Mouse (Mus musculus) granulocyte monocyte progenitor cell, adult 5-6 weeks (primary cell): ENCODE results near the gene Helz. TPM values are rescaled to one million over a fixed set of nuclear protein-coding genes. Genes with fewer than 3 reads are reported as not detected.
"Not testable (repeated sequence)": the region's sequence is repeated elsewhere in the genome, so short reads cannot be mapped to it uniquely, and the experiment has no call there.

ENCODE experiments used
- ATAC-seq: replicated peaks from 2 replicates; pipeline ENCODE4 v1.8.0; 2016; ENCODE audit warnings: mild to moderate bottlenecking, moderate TSS enrichment, inconsistent platforms; ENCODE audit not compliant: poor library complexity, severe bottlenecking
- total RNA-seq, 2 experiments: library from RNA; stranded (forward) in 1 of 2; stranded (reverse) in 1 of 2; fragments of 200-712, 200-1000 nt in 1 of 2; fragments of >200 nt in 1 of 2; fragmentation: Nextera tagmentation in 1 of 2; gene quantifications; 2 replicates each; pipeline ENCODE4 v1.2.3; 2014 to 2017

Gene Helz
- total RNA-seq, 2 experiments from 2014 or later = 13.6 to 36.7 TPM

DNA sequence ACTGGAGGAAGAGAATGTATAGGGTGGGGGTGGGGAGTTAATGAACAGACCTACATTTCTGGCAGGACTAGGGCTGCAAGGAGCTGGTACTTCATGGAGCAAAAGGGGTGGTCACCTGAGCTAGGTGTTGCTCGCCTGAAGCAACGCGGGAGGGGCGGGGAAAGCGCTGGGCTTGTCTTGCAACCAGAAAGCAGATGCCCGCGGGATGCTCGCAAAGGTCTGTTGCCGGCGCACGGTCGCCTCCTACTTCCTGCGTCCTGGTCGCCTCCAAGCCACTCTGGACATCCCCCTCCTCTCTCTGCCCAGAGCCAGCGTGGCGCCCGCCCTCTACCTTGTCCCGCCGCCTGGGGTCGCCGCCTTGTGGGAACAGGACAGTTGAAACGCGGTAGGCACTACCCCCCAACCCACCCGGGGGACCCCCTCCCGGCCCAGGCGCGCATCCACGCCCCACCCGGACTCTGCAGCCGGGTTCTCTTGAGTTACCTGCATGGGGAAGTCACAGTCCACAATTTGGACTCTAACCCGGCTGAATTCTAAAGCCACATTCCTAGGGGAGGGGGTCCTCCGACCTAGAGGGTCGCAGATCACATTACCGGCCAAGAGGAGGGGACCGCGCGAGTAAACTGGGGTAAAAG, 946 bp upstream of the Helz start:
- peak; percentile 61 for ATAC-seq

DNA sequence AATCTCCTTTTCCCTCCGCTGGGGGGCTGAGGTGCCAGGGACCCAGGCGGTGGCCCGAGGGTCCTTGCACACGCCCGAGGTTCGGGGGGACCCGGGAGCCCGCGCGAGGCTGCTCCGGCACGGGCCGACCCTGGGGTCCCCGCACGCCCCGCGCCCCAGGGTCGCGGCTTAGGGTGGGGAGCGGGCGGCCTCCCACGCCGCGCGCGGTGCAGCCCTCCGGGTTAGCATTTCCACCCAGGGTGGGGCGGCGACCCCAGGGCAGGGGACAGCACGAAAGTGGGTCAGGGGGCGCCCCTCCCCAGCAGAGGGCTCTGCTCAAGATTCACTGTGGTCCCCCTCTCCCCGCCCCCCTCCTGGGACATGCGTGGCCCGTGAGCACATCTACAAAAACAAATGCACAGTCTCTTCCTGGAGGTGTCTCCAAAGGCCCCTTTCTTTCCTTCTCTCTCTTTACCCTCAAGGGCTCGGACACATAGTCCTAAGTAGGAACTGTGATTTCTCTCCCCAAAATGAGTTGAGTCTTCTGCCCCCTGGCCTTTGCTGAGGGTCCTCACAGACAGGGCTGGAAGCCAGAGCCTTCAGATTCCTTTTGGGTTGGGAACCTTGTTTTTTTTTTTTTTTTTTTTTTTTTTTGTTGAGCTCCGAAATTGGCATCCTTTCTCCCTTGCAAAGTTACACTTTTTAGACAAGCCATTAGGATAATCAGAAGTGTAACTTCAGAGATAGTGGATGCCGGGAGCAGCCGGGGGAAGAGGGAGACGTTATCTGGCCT, 660 bp downstream of the Helz start:
- ATAC-seq = no peak; the same call in 1 of the 2 replicates

DNA sequence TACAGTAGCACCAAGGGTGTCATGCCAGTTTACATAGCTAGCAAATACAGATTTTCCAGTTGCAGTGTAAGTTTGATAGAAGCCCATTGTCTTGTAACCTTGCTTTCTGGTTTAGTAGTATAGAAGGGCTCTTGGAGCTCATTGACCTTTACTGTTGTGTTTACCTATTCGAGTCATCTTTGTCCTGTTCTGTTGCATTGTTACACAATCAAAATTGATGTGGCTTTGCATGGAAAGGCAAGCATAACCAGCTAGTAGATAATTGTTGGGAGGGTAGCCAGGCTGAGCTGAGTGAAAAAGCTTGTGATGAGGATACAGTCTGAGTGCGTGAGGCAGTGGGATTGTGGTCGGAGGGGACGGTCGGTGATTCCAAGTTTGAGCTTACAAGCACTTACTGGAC, 12.1 kb downstream of the Helz start:
- no peak for ATAC-seq

DNA sequence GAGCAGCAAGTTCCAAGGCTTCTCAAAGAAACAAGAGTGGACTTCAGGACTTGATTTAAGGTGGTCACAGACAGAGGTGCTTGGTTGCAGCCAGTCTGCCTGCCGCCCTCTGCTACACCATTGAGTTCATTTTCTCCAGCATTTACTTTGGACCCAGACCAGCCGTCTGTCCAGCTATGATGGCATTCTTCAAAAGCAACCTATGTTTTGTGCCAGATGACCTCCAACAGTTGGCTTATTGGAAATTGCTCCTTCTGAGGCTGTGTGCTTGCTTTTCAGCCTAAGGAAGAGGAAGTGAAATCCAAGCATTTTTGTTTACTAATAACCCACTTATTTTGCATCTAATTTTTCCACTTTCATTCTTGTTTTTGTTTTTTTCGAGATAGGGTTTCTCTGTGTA, 19.7 kb downstream of the Helz start:
- no peak for ATAC-seq

DNA sequence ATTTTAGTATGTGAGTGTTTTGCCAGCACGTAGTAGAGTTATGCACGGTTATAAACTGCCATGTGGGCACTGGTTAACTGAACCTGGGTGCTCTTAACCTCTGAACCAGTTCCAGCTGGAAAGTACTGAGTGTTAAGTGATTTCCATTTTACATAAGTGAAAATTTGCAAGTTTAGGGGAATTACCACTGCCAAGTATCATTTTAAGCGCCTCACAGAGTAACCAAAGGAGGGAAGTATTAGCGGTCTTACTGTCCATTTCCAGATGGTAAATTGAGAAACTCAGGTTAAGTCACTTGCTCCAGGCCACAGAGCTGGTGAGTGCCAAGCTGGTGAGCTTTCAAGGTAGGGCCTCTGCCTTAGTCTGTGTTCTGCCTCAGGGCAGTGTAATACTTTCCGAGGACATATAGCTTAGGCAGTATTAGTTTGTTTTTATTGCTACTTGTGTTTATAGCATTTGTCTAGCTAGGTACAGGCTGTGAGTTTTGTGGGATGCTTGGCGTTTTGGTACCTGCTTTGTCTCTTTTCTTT, 20.8 kb downstream of the Helz start:
- no peak for ATAC-seq

DNA sequence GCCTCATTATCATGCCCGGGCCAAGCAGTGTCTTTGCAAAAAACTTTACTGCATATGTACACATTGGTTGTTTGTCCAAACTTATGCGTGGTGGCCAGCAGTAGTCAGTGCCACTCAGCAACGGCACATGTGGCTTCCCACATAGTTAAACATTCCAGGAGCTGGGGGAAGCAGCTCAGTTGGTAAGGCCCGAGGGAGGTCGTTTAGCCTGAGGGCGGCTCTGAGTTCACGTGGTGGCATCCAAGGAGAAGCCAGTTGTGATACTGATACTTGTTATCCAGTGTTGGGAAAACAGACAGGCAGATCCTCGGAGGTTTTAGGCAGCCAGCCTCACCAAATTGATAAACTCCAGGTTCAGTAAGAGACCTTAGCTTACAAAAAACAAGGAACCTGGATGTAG, 23.2 kb downstream of the Helz start:
- not testable (repeated sequence) for ATAC-seq

DNA sequence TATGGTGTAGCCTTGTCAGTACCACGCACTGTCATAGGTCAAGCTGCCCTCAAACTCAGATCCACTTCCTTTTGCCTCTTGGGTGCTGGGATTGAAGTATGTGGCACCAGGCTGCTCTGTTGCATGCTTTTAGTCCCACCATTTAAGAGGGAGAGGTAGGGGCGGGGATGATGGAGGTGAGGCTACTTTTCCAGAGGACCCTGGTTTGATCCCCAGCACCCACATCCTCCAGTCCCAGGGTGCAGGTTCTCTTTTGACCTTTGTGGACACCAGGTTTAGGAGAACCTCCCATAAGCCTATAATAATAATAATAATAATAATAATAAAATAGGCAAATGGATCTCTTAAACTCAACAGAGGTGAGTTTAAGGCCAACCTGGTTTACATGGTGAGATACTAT, 23.6 kb downstream of the Helz start:
- no peak for ATAC-seq

DNA sequence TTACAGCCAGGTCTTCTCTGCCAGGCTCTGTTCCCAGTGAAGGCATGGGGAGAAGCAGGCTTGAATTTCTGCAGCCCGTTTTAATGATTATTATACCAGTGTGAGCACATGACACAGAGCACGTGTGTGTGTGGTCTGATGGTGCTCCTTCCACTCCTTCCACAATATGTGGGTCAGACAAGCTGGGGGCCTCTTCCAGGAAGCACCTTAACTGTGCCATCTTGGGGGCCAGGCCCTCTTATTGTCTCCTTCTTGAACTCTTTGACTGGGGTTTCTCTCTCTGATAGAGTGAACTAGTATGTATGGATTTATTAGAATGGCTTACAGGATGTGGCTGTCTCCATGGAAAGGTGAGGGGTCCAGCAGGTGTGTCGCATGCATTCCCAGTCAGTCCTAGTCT, 24.8 kb downstream of the Helz start:
- ATAC-seq = no peak

DNA sequence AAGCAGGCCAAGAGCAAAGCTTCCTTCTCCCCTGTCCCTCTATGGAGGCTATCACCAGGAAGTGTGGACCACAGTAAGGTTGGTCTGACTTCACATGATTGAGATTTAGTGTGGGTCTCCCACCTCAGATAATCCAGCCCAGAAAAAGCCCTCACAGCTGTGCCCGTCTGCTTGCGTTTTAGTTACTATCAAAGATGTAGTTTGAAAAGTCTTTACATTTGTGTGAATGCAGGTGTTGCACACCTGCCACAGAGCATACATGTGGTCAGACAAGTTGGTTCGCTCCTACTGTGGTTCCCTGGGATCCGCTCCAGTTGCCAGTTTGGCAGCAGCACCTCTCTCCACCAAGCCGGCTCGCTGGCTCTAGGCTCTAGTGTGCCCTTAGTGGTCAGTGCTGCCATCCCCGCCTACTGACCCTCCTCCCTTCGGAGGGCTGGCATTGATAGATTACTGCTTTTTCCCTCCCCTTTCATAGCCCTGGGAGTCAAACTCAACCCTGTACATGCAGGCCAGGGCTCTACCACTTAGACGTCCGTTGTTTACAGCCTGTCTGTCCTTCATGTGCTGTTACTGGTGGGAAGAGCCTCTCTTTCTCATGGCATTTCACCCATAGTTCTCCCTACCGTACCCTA, 25.4 kb downstream of the Helz start:
- no peak for ATAC-seq

DNA sequence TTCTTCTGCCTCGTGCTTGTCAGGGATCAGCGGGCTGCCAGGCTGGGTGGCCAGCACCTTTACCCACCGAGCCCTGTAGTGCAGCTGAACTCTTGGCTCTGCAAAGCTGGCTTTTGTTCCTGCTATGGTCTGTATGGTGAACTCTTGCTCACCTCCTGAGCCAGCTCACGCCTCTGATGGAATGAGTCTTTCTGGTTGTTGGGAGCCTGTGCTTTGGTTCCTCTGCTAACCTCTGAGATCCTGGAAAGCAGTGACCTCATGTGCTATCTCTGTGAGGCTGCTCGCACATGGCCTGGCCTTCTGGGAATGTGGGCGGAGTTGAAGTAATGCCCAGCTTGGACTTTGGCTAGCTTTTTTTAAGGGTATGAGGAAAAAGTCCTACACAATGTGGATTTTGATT, 26.1 kb downstream of the Helz start:
- ATAC-seq = no peak

DNA sequence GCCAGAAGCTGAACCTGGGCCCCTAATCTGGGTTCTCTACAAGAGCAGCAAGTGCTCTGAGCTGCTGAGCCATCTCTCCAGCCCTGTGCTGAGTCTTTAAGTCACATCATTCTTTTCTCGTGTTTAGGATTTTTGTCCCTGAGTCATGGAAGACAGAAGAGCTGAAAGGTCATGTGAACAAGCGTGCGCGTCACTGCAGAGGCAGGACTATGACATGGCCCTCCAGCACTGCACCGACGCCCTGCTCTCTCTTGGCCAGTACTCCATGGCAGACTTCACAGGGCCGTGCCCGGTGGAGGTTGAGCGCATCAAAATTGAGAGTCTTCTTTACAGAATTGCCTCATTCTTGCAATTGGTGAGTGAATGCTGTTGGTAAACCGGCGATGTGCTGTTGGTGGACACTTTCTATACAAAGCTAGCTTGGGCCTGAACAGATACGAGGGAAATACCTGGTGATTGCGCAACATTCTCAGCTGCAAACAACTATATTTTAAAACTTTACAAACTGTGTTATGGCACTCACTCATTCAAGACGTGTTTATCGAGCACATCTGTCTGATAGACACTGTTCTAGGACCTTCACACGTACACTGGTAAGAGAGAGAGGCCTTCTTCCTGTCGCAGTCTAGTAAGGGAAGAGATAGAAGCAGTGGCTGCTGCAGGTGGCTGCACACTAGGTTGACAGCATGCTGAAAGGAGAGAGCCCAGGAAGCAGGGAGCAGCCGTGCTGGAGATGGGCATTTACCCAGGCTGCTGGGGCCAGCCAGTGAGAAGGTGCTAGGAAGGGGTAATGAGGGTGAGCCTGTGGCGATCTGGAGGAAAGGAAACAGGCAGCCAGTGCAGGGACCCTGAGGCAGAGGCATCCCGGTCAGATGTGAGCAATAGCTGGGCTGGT, 27.3 kb downstream of the Helz start:
- ATAC-seq = no peak

DNA sequence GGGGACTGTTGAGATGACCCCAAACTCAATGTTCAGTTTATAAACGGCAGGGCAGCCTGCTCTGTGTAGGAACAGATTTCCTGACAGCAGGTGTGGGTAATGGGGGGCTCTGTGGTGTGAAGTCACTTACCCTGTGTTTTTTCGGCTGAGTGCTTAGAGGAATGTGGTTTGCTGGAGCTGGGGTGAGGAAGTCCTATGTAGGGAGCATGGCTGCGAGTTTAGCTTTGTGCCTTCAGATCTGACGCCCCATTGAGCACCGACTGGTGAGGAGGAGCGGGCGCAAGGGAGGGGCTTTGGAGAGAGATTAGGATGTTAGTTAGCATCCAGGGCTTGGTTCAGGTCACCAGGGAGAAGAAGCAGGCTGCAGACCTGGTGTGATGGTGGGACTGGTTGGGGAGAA, 28.5 kb downstream of the Helz start:
- no peak for ATAC-seq

DNA sequence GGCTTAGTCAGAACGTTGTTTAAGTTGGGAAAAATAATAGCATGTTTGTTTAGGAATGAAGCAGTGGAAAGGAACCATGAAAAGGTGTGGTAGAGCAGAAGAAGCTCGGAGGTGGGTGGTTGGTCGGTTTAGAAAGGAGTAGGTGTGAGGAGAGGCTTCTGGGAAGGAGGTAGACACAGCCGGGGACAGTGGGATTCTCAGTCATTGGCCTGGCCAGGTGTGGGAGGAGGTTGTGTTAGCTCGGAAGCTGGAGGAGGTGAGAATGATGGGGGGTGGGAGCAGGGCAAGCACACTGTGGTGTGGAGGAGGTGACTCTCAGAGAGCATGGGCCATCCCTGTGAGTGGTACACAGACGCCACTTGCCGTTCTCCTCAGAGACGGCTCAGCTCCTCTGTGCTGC, 29.7 kb downstream of the Helz start:
- ATAC-seq = no peak

DNA sequence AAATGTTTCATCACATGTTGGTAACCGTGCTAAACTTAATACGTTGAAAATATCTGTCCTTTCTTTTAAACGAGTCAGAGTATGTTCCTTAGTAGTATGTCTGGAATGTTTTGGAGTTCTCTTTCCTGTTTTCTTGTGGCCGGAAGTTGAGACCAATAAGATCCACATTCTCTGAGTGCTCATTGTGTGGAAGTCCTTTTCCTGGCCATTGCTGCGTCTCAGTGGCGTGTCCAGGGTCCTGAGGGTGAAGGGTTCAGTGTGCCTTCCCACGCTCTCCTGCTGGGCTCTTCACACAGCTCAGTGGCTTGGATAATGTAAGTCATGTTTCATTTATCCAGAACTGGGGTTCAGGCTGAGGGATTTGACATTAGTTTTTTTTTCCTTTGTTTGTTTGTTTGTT, 30.5 kb downstream of the Helz start:
- ATAC-seq = no peak

DNA sequence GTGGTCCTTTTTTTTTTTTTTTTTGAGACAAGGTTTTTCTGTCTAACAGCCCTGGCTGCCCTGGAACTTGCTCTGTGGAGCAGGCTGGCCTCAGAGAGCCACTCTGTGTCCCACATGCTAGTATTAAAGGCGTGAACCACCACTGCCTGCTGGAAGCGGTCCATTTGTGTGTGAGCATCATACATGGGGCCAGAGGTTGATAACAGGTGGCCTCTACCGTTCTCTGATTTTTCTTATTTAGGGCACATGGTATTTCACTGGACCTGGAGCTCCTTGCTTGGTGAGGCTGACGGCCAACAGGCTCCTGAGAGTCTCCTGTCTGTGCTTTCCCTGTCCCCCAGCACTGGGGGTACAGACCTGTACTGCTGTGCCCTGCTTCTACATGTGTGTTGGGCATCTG, 33.1 kb downstream of the Helz start:
- ATAC-seq = no peak

DNA sequence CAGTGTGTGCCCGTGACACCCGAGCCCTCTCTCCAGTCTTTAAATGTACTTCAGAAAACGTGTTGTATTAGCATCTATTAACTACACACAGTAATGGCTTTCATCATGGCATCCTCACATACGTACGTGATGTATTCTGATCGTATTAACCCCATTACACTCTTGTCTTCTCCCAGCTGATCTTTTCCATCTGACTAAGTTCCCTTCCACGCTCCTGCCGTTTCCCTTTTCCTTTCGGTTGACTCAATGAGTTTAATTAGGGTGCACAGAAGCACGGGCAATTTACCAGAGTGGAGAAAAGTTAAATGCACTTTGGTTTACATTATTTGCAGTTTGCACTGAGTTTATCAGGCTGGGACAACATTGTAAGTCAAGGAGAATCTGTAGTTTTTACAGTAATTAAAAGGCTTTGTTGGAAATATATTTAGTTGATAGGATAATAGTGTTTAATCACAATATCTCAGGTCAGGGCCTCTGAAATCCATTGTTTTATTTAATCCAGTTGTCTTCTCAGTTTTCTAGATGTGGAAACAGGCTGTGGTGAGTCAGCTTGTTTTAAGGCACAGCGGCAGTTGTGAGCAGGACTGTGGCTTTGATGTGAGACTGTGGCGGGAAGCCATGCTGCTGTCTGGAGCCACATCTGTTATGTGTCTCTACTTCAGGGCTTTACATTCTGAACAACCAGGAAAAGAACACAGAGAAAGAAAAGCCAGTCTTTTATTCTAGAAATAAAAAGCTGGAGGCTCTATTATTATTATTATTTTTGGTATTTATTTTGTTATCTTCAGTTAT, 37.1 kb downstream of the Helz start:
- peak; percentile 59; the same call in 1 of the 2 replicates for ATAC-seq

DNA sequence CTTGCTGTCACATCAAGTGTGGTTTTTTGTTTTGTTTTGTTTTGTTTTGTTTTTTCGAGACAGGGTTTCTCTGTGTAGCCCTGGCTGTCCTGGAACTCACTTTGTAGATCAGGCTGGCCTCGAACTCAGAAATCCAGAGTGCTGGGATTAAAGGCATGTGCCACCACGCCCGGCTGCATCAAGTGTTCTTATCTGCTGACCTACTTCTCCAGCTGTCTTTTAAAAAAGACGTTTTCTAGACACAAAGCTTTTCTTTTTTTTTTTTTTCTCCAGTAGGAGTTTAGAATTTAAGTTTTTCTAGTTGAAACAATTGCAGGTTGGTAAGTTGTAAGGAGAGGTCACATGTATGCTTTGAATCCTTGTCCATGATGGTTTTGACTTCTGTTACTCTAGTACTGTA, 38.4 kb downstream of the Helz start:
- ATAC-seq = not testable (repeated sequence)

DNA sequence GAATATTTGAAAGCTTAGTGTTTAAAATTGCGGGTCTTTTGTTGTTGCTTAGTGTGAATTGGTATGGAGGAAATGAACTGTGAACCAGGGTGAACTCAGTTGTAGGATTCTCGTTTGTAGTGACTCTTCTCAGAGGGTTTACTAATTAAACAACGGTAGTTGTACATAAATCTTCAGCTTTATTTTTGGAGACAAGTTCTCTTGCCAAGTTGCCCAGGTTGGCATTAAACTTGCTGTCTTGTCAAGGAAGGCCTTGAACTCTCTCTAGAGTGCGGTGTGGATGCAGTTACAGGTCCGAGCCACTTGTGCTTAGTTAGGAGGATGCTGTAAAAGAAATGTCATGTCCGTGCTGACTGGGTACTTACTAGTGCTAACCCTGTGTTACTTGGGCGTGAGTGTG, 39.4 kb downstream of the Helz start:
- no peak for ATAC-seq

DNA sequence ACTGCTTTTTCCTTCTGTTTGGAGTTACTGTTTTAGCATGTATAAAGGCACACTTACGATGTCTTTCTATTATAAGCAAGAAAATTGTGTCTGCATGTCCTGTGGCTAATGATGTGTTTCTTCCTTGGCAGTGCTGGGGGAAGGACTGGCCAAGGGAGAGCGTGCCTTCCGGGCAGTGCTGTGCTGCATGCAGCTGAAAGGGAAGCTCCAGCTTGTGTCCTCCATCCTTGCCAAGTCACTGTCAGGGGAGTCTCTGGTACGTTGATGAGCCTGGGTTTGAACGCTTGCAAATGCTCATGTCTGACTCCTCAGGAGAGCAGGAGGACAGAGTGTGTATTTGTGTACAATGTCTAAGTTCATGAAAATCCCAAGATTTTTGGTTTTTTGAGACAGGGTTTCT, 44.8 kb downstream of the Helz start:
- ATAC-seq = no peak

DNA sequence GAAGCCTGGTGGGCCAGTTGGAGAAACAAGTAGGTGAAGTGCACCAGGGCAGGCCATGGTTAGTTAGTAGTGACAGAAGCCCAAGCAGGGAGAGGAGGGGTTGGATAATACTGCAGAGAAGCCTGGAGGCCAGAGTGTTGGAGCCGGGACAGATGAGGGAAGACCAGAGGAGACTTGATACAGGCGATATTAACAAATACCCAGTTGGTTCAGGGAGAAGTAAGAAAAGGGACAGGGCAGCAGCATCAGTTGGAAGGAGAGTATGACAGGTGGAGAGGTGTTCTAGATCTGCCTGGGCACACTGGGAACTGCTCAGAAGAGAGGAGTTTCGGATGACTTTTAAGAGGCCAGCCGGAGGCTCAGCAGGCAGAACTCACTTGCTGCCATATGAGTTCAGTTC, 49.7 kb downstream of the Helz start:
- no peak for ATAC-seq
